Mouse (Mus musculus) embryonic stem cell, embryonic (primary cell): ENCODE results near the gene Fbxw8.

Experiments used
- CTCF ChIA-PET, 4 experiments: fragments of 300-600 bp in 2 of 4; fragments of 350-600 bp in 2 of 4; sonication (Branson Sonifier 250); formaldehyde crosslinking; loops; one replicate each; lab custom pipeline; 2022; ENCODE audit warnings: inconsistent platforms in 2 of 4; lab: Charles Lee
- POLR2A ChIA-PET, 4 experiments: fragments of 300-600 bp in 2 of 4; fragments of 350-600 bp in 2 of 4; sonication (Branson Sonifier 250); formaldehyde crosslinking; loops; one replicate each; lab custom pipeline; 2022; ENCODE audit warnings: antibody characterized with exemption in 4 of 4, inconsistent platforms in 1 of 4; lab: Charles Lee

The Fbxw8 gene

GRCm38 (mm10) chr5:118154839-118155564, at the start of gene Fbxw8:
TSS of gene Fbxw8 (minus strand) at chr5:118155464.
- POLR2A ChIA-PET, result interaction anchor here in 2 of 4 experiments (0.6 to 0.8 kb wide), 2 partner anchors 21 to 267 kb away, joined by 3 read pairs; no protein-coding TSS in a partner anchor
- CTCF ChIA-PET, result no interaction called here

DNA sequence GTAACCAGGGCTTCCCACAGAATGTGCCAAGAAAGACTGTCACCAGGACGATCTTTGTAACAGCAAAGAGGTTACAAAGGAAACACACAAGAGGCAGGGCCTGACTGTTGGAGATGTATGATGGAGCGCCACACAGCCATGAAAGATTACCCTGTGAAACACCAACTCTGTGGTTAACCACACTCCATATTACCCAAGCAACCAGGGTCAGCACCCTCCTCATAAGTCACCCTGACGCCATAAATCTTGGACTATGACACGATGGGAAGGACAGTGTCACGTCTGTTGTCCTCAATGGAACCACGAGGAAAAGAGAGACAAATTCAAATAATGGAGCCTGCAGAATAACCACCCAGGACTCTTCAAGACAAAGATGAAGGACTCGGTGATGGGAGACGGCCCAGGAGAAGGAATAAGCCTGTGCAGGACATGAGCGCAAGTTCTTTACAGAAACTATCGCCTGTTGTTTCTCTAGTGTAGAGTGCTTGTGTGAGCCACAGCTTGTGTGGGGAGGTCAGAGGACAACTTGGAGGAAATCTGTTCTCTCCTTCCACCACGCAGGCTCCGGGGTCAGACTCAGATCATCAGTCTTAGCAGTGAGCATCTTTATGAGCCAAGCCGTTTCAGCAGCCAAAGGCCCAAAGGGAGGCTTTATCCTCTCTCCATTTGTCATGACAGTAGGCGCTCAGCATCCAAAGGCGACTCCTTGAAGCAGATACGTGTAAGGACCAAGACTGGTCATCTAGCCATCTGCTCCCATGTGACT, 49.6 kb upstream of the Fbxw8 start:
- CTCF ChIA-PET, result interaction anchor here in 1 of 4 experiments (0.5 kb wide), 1 partner anchor 27 kb away, joined by 4 read pairs; no protein-coding TSS in a partner anchor
- POLR2A ChIA-PET, result no interaction called here

- CTCF ChIA-PET, result no interaction called here
- POLR2A ChIA-PET, result interaction anchor here in 1 of 4 experiments (0.6 kb wide), 1 partner anchor 25 kb away, joined by 5 read pairs; no protein-coding TSS in a partner anchor
Observed at GRCm38 (mm10) chr5:118199670-118200069, 44.4 kb upstream of the Fbxw8 start.

DNA sequence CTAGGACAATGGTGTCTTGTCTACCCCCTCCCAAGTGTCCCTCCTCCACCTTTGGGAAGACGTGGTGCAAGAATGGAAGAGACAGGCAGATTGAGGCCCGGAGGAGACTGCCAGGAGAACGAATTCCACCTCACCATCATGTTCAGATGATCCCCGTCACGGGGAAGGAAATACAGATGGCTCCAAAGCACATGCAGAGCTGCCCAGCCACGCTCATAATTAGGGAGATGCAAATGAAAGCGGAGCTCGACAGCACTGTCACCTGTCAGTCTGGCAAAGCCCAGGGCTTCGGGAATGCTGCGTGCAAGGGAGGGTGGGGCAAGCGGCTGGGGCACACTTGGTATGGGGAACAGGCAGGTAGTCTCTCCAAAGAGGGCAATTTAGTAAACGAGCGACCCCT, 42.2 kb upstream of the Fbxw8 start:
- CTCF ChIA-PET, result interaction anchor here in 1 of 4 experiments (1.2 kb wide), 1 partner anchor 22 kb away, joined by 4 read pairs; no protein-coding TSS in a partner anchor

DNA sequence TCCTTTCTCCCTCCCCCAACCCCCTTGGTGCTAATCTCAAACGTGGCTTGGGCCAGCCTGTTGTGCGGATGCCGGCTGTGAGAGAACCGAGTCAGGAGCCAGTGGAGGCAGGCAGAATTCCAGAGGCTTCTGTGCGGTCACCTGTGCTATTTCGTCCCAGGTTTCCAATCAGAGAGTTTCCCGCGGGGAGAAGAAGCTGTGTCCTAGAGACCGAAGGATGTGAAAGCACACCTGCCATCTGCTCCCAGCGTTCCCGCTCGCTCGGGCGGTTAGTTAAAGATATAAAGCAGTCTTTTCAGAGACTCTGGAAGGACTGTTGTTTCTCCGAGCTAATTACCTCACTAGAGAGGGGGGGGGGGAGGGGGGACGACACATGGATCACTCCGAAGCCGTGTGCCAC, 37.0 kb upstream of the Fbxw8 start:
- ChIA-PET CTCF (interaction anchor here in 1 of 4 experiments (0.5 to 0.6 kb wide), 2 partner anchors 93 to 236 kb away, joined by 3 to 5 read pairs; no protein-coding TSS in a partner anchor), POLR2A (interaction anchor here in 2 of 4 experiments (0.5 to 2.0 kb wide), 6 partner anchors 8 to 1182 kb away, joined by 3 to 5 read pairs (median 3); no protein-coding TSS in a partner anchor)

More for the DNA sequence above, 42.2 kb upstream of the Fbxw8 start:
- POLR2A ChIA-PET, result no interaction called here

DNA sequence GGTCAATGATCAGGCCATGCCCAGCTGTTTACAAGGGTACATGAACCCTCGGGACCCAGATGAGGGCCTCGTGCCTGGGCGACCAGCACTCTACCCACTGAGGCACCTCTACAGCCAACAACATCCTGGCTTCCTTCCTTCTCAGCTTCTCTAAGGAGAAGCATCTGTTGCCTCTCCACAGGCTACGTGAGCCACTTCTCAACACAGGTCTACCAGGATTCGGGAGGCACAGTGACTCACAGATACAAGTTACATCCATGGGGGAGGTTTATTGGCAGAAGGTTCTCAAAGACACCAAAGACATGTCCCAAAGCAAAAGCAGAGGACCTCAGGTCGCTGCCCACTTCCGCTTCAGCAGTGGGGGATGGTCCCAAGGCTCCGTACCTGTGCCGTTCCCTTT, 35.2 kb upstream of the Fbxw8 start:
- ChIA-PET CTCF (no interaction called here), POLR2A (no interaction called here)

GRCm38 (mm10) chr5:118188356-118188755, 33.1 kb upstream of the Fbxw8 start:
- ChIA-PET CTCF (interaction anchor here in 1 of 4 experiments (0.5 kb wide), 1 partner anchor 14 kb away, joined by 8 read pairs; no protein-coding TSS in a partner anchor), POLR2A (interaction anchor here in 2 of 4 experiments (0.5 to 1.3 kb wide), 5 partner anchors 13 to 143 kb away, joined by 3 to 6 read pairs (median 4); no protein-coding TSS in a partner anchor)

DNA sequence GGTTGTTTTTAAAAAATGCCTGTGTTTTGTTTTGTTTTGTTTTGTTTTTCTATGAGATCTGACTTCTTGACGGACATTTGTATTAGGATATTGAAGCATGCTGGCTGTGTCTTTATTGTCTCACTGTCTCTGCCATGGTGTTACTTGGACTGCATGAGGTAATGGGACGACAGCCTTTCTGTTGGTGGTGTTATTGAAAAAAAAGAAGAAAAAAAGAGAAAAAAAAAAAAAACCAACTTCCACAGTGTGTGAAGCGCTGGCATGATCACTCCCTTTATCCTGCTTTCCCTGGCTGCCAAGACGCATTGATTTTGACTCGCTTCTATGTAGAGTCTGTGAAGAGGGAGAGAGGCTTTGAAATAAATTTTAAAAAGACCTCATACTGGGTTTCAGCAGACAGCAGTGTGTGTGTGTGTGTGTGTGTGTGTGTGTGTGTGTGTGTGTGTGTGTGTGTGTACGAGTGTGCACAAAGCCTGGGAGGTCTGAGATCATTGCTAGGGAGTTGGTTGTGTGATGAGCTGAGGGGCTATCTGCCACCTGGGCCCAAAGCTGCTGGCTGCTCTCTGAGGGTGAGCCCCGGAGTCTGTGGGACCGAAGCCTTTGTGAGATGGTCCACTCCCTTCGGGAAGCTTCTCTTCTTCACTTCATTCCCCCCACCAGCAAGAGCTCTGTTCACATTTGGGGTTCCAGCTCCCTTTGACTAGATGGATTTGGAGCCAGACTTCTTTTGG, 31.8 kb upstream of the Fbxw8 start:
- POLR2A ChIA-PET, result interaction anchor here in 1 of 4 experiments (0.6 to 2.1 kb wide), 5 partner anchors 12 to 71 kb away, joined by 3 to 10 read pairs (median 4); no protein-coding TSS in a partner anchor
- CTCF ChIA-PET, result interaction anchor here in 1 of 4 experiments (0.6 kb wide), 1 partner anchor 98 kb away, joined by 3 read pairs; no protein-coding TSS in a partner anchor

- ChIA-PET CTCF (no interaction called here), POLR2A (interaction anchor here in 3 of 4 experiments (0.5 to 1.2 kb wide), 3 partner anchors 26 to 602 kb away, joined by 3 read pairs; no protein-coding TSS in a partner anchor)
Observed at GRCm38 (mm10) chr5:118177640-118178039, 22.4 kb upstream of the Fbxw8 start.

- CTCF ChIA-PET, result interaction anchor here (0.5 to 2.6 kb wide), 26 partner anchors 9 to 1545 kb away, joined by 3 to 9 read pairs (median 3); no protein-coding TSS in a partner anchor
Observed at GRCm38 (mm10) chr5:118175137-118175536, 19.9 kb upstream of the Fbxw8 start.

GRCm38 (mm10) chr5:118174310-118175009, 19.2 kb upstream of the Fbxw8 start:
- ChIA-PET CTCF (interaction anchor here (0.5 to 2.6 kb wide), 29 partner anchors 9 to 694 kb away, joined by 3 to 9 read pairs (median 4); partner anchors contain the start of gene Fbxo21 (in 1 of the 4)), POLR2A (interaction anchor here (0.6 to 2.6 kb wide), 18 partner anchors 11 to 629 kb away, joined by 3 to 10 read pairs (median 4); no protein-coding TSS in a partner anchor)

More at GRCm38 (mm10) chr5:118175137-118175536, 19.9 kb upstream of the Fbxw8 start:
- POLR2A ChIA-PET, result interaction anchor here (0.6 to 2.6 kb wide), 18 partner anchors 9 to 1445 kb away, joined by 3 to 10 read pairs (median 4); no protein-coding TSS in a partner anchor

- POLR2A ChIA-PET, result interaction anchor here in 3 of 4 experiments (0.7 to 2.9 kb wide), 18 partner anchors 10 to 801 kb away, joined by 3 to 9 read pairs (median 4); partner anchors contain the start of gene Fbxo21 (in 1 of the 3)
- CTCF ChIA-PET, result interaction anchor here in 3 of 4 experiments (0.6 to 1.4 kb wide), 5 partner anchors 58 to 665 kb away, joined by 3 to 7 read pairs (median 3); no protein-coding TSS in a partner anchor
Observed at GRCm38 (mm10) chr5:118172078-118172723, 16.9 kb upstream of the Fbxw8 start.

GRCm38 (mm10) chr5:118171665-118172064, 16.4 kb upstream of the Fbxw8 start:
- ChIA-PET CTCF (interaction anchor here in 2 of 4 experiments (0.9 to 1.4 kb wide), 4 partner anchors 83 to 666 kb away, joined by 3 read pairs; no protein-coding TSS in a partner anchor), POLR2A (interaction anchor here in 3 of 4 experiments (0.6 to 2.9 kb wide), 14 partner anchors 10 to 800 kb away, joined by 3 to 9 read pairs (median 3); partner anchors contain the start of gene Fbxo21 (in 1 of the 3))

- POLR2A ChIA-PET, result interaction anchor here (0.6 to 2.9 kb wide), 17 partner anchors 9 to 1578 kb away, joined by 3 to 9 read pairs (median 3); partner anchors contain the start of gene Fbxo21 (in 1 of the 4)
Observed at GRCm38 (mm10) chr5:118170888-118171529, 15.7 kb upstream of the Fbxw8 start.

More at GRCm38 (mm10) chr5:118170888-118171529, 15.7 kb upstream of the Fbxw8 start:
- CTCF ChIA-PET, result interaction anchor here in 1 of 4 experiments (0.6 to 1.4 kb wide), 5 partner anchors 83 to 666 kb away, joined by 3 to 5 read pairs (median 3); no protein-coding TSS in a partner anchor
